Mouse (Mus musculus): Measurements from ENCODE around the gene Mrps12.

The Mrps12 gene

GRCm38 (mm10) chr7:28741709-28742438, at the start of gene Mrps12, which contains the start of gene Sars2:
Mrps12 (minus strand) TSS chr7:28741820.
Sars2 (plus strand) TSS chr7:28741992.
- peak; percentile 99 for DNase-seq

- no peak for DNase-seq
Measured at GRCm38 (mm10) chr7:28790066-28790806, 48.6 kb upstream of the Mrps12 start.

- no peak for DNase-seq
Measured at GRCm38 (mm10) chr7:28789235-28789634, 47.6 kb upstream of the Mrps12 start.

- DNase-seq: peak; percentile 68
Measured at GRCm38 (mm10) chr7:28788307-28789195, 46.9 kb upstream of the Mrps12 start, which contains the start of gene Rinl. Rinl (plus strand) TSS chr7:28788969.

- DNase-seq: no peak
Measured at GRCm38 (mm10) chr7:28787884-28788283, 46.3 kb upstream of the Mrps12 start.

- no peak for DNase-seq
Measured at GRCm38 (mm10) chr7:28785161-28785560, 43.5 kb upstream of the Mrps12 start.

- DNase-seq: peak; percentile 58
Measured at GRCm38 (mm10) chr7:28781261-28781663, 39.6 kb upstream of the Mrps12 start.

- peak; percentile 28 for DNase-seq
Measured at GRCm38 (mm10) chr7:28780857-28781256, 39.2 kb upstream of the Mrps12 start.

- peak; percentile 95 for DNase-seq
Measured at GRCm38 (mm10) chr7:28780067-28780658, 38.5 kb upstream of the Mrps12 start.

- DNase-seq: no peak
Measured at GRCm38 (mm10) chr7:28778825-28779224, 37.2 kb upstream of the Mrps12 start.

- DNase-seq: no peak
Measured at GRCm38 (mm10) chr7:28775129-28775528, 33.5 kb upstream of the Mrps12 start.

- DNase-seq: no peak
Measured at GRCm38 (mm10) chr7:28774164-28774563, 32.5 kb upstream of the Mrps12 start.

- DNase-seq: no peak
Measured at GRCm38 (mm10) chr7:28773163-28773562, 31.5 kb upstream of the Mrps12 start.

- no peak for DNase-seq
Measured at GRCm38 (mm10) chr7:28771867-28772266, 30.2 kb upstream of the Mrps12 start.

GRCm38 (mm10) chr7:28770309-28770708, 28.7 kb upstream of the Mrps12 start:
- DNase-seq: no peak

GRCm38 (mm10) chr7:28769414-28769958, 27.9 kb upstream of the Mrps12 start:
- DNase-seq: no peak

GRCm38 (mm10) chr7:28767462-28767965, 25.9 kb upstream of the Mrps12 start, which contains the start of gene Nfkbib:
Nfkbib (minus strand) TSS chr7:28767512.
- DNase-seq: no peak

GRCm38 (mm10) chr7:28766910-28767309, 25.3 kb upstream of the Mrps12 start:
- DNase-seq: no peak

- DNase-seq: peak; percentile 100
Measured at GRCm38 (mm10) chr7:28766173-28766879, 24.7 kb upstream of the Mrps12 start, which contains the start of gene Sirt2. Sirt2 (plus strand) TSS chr7:28766735.

GRCm38 (mm10) chr7:28765211-28765610, 23.6 kb upstream of the Mrps12 start:
- DNase-seq: peak; percentile 14

GRCm38 (mm10) chr7:28761907-28762306, 20.3 kb upstream of the Mrps12 start:
- DNase-seq: no peak
